Mouse (Mus musculus) MEL (cell line): Measurements from ENCODE around the gene Nfe2l2. TPM values are rescaled to one million over a fixed set of nuclear protein-coding genes. Genes with fewer than 3 reads are reported as not detected.
"Not testable (repeated sequence)": the region's sequence is repeated elsewhere in the genome, so short reads cannot be mapped to it uniquely, and the experiment has no call there.

Source experiments
- DNase-seq: peaks from one replicate; pipeline ENCODE4 v3.0.0; 2011; ENCODE audit warnings: low read depth, low spot score
- H3K27ac ChIP-seq: 2 replicates; pipeline ENCODE4 v1.5.1; 2012; ENCODE audit warnings: low read depth, mild to moderate bottlenecking, control low read depth, low read length, moderate library complexity; ENCODE audit not compliant: control insufficient read depth
- H3K27me3 ChIP-seq, 2 experiments: fragments of 150-350 bp in 1 of 2; sonication (generic) in 1 of 2; 2 replicates each; pipeline ENCODE4 v1.6.1; 2012; ENCODE audit warnings: low read length in 2 of 2, mild to moderate bottlenecking in 2 of 2, improper control_type of control experiment in 1 of 2, moderate library complexity in 1 of 2; ENCODE audit not compliant: insufficient read depth in 2 of 2, control insufficient read depth in 1 of 2
- H3K36me3 ChIP-seq, 2 experiments: 2 replicates each; pipeline ENCODE4 v1.6.1; 2012 to 2014; ENCODE audit warnings: low read length in 2 of 2, improper control_type of control experiment in 1 of 2, inconsistent platforms in 1 of 2, mild to moderate bottlenecking in 1 of 2; ENCODE audit not compliant: insufficient read depth in 2 of 2, control insufficient read depth in 1 of 2
- H3K4me1 ChIP-seq, 2 experiments: fragments of 150-350 bp in 1 of 2; sonication (generic) in 1 of 2; 2 replicates each; pipeline ENCODE4 v1.6.1; 2012; ENCODE audit warnings: low read length in 2 of 2, improper control_type of control experiment in 1 of 2, mild to moderate bottlenecking in 1 of 2; ENCODE audit not compliant: insufficient read depth in 2 of 2, control insufficient read depth in 1 of 2
- H3K4me3 ChIP-seq, 2 experiments: fragments of 150-350 bp in 1 of 2; sonication (generic) in 1 of 2; 2 replicates each; pipeline ENCODE4 v1.5.1; 2012; ENCODE audit warnings: low read depth in 2 of 2, low read length in 2 of 2, mild to moderate bottlenecking in 2 of 2, moderate library complexity in 2 of 2, control low read depth in 1 of 2, improper control_type of control experiment in 1 of 2; ENCODE audit not compliant: control insufficient read depth in 1 of 2, insufficient read depth in 1 of 2
- H3K79me2 ChIP-seq: 2 replicates; pipeline ENCODE4 v1.6.1; 2012; ENCODE audit warnings: mild to moderate bottlenecking, low read length, moderate library complexity; ENCODE audit not compliant: control insufficient read depth, poor library complexity, insufficient read depth
- H3K9ac ChIP-seq: 2 replicates; pipeline ENCODE4 v1.6.1; 2012; ENCODE audit warnings: low read depth, mild to moderate bottlenecking, control low read depth, low read length, moderate library complexity; ENCODE audit not compliant: control insufficient read depth, poor library complexity, severe bottlenecking
- H3K9me3 ChIP-seq: fragments of 150-350 bp; sonication (generic); replicated peaks from 2 replicates; pipeline ENCODE4 v1.6.1; 2012; ENCODE audit warnings: mild to moderate bottlenecking, low read length, improper control_type of control experiment, moderate library complexity; ENCODE audit not compliant: insufficient read depth
- CTCF ChIP-seq, 3 experiments: IDR thresholded peaks in 2 of 3; conservative IDR thresholded peaks in 1 of 3; 2 replicates each; pipeline ENCODE4 v1.5.1; 2011 to 2012; ENCODE audit warnings: low read length in 3 of 3, low read depth in 2 of 3, mild to moderate bottlenecking in 2 of 3, improper control_type of control experiment in 1 of 3, inconsistent platforms in 1 of 3, mixed read lengths in 1 of 3, moderate library complexity in 1 of 3; ENCODE audit not compliant: control insufficient read depth in 1 of 3, insufficient read depth in 1 of 3, poor library complexity in 1 of 3, severe bottlenecking in 1 of 3
- POLR2AphosphoS5 ChIP-seq: IDR thresholded peaks from 2 replicates; pipeline ENCODE4 v1.6.1; 2012; ENCODE audit warnings: low read depth, borderline replicate concordance, mild to moderate bottlenecking, inconsistent platforms, low read length, moderate library complexity, mixed read lengths
- SIN3A ChIP-seq: IDR thresholded peaks from 2 replicates; pipeline ENCODE4 v1.6.1; 2012; ENCODE audit warnings: low read length, improper control_type of control experiment, inconsistent platforms
- SMC3 ChIP-seq: IDR thresholded peaks from 2 replicates; pipeline ENCODE4 v1.6.1; 2011; ENCODE audit warnings: low read depth, low read length, improper control_type of control experiment
- TBP ChIP-seq: IDR thresholded peaks from 2 replicates; pipeline ENCODE4 v1.8.0; 2011; ENCODE audit warnings: low read depth, low read length, improper control_type of control experiment
- ZNF384 ChIP-seq: IDR thresholded peaks from 2 replicates; pipeline ENCODE4 v1.6.1; 2012; ENCODE audit warnings: low read depth, mild to moderate bottlenecking, inconsistent platforms, low read length, improper control_type of control experiment
- polyA plus RNA-seq, 2 experiments: library from polyadenylated mRNA; stranded (reverse) in 1 of 2; unstranded in 1 of 2; fragments of >175 nt in 1 of 2; fragments of >200 nt in 1 of 2; gene quantifications; 2 replicates each; pipeline versions ENCODE4 v1.2.1 to v1.2.4; 2012; ENCODE audit warnings: low replicate concordance in 2 of 2, low read depth in 1 of 2; ENCODE audit not compliant: insufficient read length in 2 of 2, insufficient read depth in 1 of 2, missing spikeins in 1 of 2
- total RNA-seq: library from RNA; depleted of rRNA; stranded (reverse); fragments of 300-350 nt; gene quantifications from 2 replicates; pipeline ENCODE4 v1.2.3, GENCODE M21; 2012

The Nfe2l2 gene
- total and polyA plus RNA-seq, 3 experiments, result 42.1 to 59.1 TPM; not detected in 1

- Histone ChIP-seq H3K4me3 (no peak overlapping the region), H3K4me1 (no peaks in the 10 kb centered on the region), H3K79me2 (no peaks in the 10 kb centered on the region), H3K9me3 (no peaks in the 10 kb centered on the region), H3K27me3 (no peaks in the 10 kb centered on the region), H3K36me3 (no peaks in the 10 kb centered on the region; a peak in 1 of 4 replicates), H3K27ac (no peak overlapping the region), H3K9ac (no peak overlapping the region)
- no peak for DNase-seq
- no peak for TF ChIP-seq SIN3A
- peak; percentile 12; the same call in 1 of the 2 replicates for TF ChIP-seq ZNF384
Measured at GRCm38 (mm10) chr2:75637361-75637760, 67.1 kb downstream of the Nfe2l2 start.

DNA sequence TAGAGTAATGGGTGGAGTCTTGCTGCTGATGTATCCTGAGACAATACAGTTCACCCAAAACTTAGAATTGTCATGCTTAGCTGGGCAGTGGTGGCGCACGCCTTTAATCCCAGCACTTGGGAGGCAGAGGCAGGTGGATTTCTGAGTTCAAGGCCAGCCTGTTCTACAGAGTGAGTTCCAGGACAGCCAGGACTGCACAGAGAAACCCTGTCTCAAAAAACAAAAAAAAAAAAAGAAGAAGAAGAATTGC lies 67.5 kb downstream of the Nfe2l2 start:
- not testable (repeated sequence) for H3K36me3 ChIP-seq, DNase-seq, H3K79me2 ChIP-seq, H3K4me3 ChIP-seq, H3K9me3 ChIP-seq, H3K27me3 ChIP-seq, H3K27ac ChIP-seq, H3K9ac ChIP-seq, H3K4me1 ChIP-seq
- TF ChIP-seq TBP, result peak; percentile 82

GRCm38 (mm10) chr2:75636261-75637054 lies 68.0 kb downstream of the Nfe2l2 start:
- no peak overlapping the region for H3K27ac ChIP-seq
- no peak overlapping the region for H3K4me3 ChIP-seq
- no peaks in the 10 kb centered on the region for H3K9me3 ChIP-seq
- no peaks in the 10 kb centered on the region for H3K27me3 ChIP-seq
- H3K4me1 ChIP-seq, result peaks cover 0 to 4% of the 10 kb centered on the region in 2 experiments; a peak in 1 of 4 replicates
- peak; percentile 55 for DNase-seq
- TF ChIP-seq POLR2AphosphoS5, result no peak
- peak; percentile 35 to 65 (median 53) for TF ChIP-seq CTCF (IDR thresholded peaks at IDR 0.05 in 2 of 3, conservative IDR thresholded peaks at IDR 0.05 in 1 of 3; ENCODE audit: control insufficient read depth in 1 of 3, insufficient read depth in 1 of 3, low read depth in 2 of 3, low read length in 3 of 3, poor library complexity in 1 of 3, severe bottlenecking in 1 of 3)
- TF ChIP-seq SMC3, result peak; percentile 53
- H3K79me2 ChIP-seq, result no peaks in the 10 kb centered on the region
- no peaks in the 10 kb centered on the region; a peak in 1 of 4 replicates for H3K36me3 ChIP-seq
- H3K9ac ChIP-seq, result no peak overlapping the region

- not testable (repeated sequence) for H3K9me3 ChIP-seq, DNase-seq, H3K27ac ChIP-seq, H3K36me3 ChIP-seq, H3K79me2 ChIP-seq, H3K4me3 ChIP-seq, H3K4me1 ChIP-seq, H3K27me3 ChIP-seq, H3K9ac ChIP-seq
Measured at GRCm38 (mm10) chr2:75634431-75634830, 70.0 kb downstream of the Nfe2l2 start.
